Mouse (Mus musculus): ENCODE data around the gene Cd101. TPM values are rescaled to one million over a fixed set of nuclear protein-coding genes. Genes with fewer than 3 reads are reported as not detected.
A peak's percentile ranks its signal among the peaks of the same experiment; 100 is the strongest.

Cd101 gene
- polyA plus RNA-seq, 1 experiment from 2014 or later: not detected

DNA sequence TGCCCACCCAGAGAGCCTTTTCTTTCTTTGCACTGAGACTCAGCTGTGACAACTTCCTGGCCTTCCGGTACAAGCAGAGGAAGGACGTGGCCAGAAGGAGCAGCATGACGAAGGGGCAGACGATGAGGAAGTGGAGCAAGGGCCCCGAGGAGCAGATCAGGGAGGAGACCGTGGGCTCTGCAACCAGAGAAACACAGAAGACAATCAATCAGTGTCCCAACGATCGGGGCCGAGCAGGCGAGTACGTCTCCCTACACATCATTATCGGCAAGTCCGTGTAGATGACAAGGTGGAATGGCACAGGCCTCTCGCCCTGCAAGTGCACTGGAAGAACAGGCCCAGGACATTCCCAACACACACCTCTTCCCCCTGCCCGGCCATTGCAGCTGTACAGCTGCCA is 35.6 kb downstream of the Cd101 start:
- Histone ChIP-seq H3K36me3 (replicated peaks) (no peaks in the 10 kb centered on the region), H3K27me3 (ENCODE audit: poor library complexity, severe bottlenecking) (no peaks in the 10 kb centered on the region), H3K4me3 (no peak overlapping the region), H3K9me3 (no peaks in the 10 kb centered on the region), H3K4me1 (peaks cover 29% of the 10 kb centered on the region), H3K27ac (no peak overlapping the region)
- WGBS: 83% methylated on average over 15 of the region's 15 CpGs
- DNase-seq (ENCODE audit: extremely low spot score, low spot score): no peak

GRCm38 (mm10) chr3:100993158-100993557 is 36.2 kb downstream of the Cd101 start:
- H3K36me3 ChIP-seq (replicated peaks): no peaks in the 10 kb centered on the region
- H3K9me3 ChIP-seq: no peaks in the 10 kb centered on the region
- H3K4me3 ChIP-seq: no peak overlapping the region
- DNase-seq (ENCODE audit: extremely low spot score, low spot score): no peak
- WGBS: 89% methylated on average over 7 of the region's 7 CpGs
- H3K27ac ChIP-seq: no peak overlapping the region
- H3K4me1 ChIP-seq: peaks cover 29% of the 10 kb centered on the region
- no peaks in the 10 kb centered on the region for H3K27me3 ChIP-seq (ENCODE audit: poor library complexity, severe bottlenecking)

DNA sequence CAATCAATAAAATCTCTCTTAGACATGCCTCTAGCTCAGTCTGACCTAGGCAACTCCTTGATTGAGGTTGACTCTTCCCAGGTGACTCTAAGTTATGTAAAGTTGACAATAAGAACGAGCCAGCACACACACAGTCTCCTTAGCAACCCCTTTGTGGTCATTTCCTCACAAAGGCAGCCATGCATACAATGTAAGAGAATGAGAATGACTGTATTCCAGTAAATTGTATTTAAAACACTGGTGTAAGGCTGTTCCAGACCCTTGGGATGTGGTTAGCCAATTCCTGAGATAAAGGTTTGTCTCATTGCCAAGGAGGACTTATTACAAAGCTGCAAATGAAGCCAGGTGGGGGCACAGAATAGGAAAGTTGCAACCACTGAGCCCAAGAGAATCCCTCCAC is 39.1 kb downstream of the Cd101 start:
- H3K27me3 ChIP-seq (ENCODE audit: poor library complexity, severe bottlenecking): no peaks in the 10 kb centered on the region
- no peaks in the 10 kb centered on the region for H3K9me3 ChIP-seq
- H3K4me1 ChIP-seq: peaks cover 29% of the 10 kb centered on the region
- WGBS: 76% methylated on average over 1 of the region's 1 CpGs
- DNase-seq (ENCODE audit: extremely low spot score, low spot score): no peak
- H3K27ac ChIP-seq: no peak overlapping the region
- H3K36me3 ChIP-seq (replicated peaks): no peaks in the 10 kb centered on the region
- no peak overlapping the region for H3K4me3 ChIP-seq

- H3K9me3 ChIP-seq: no peaks in the 10 kb centered on the region
- 65% methylated on average over 12 of the region's 12 CpGs for WGBS
- H3K36me3 ChIP-seq (replicated peaks): no peaks in the 10 kb centered on the region
- no peaks in the 10 kb centered on the region for H3K27me3 ChIP-seq (ENCODE audit: poor library complexity, severe bottlenecking)
- H3K4me1 ChIP-seq: peaks cover 26% of the 10 kb centered on the region
- H3K27ac ChIP-seq: no peak overlapping the region
- H3K4me3 ChIP-seq: no peak overlapping the region
- no peak for DNase-seq (ENCODE audit: extremely low spot score, low spot score)
Observed at GRCm38 (mm10) chr3:100989417-100989816, 39.9 kb downstream of the Cd101 start.

DNA sequence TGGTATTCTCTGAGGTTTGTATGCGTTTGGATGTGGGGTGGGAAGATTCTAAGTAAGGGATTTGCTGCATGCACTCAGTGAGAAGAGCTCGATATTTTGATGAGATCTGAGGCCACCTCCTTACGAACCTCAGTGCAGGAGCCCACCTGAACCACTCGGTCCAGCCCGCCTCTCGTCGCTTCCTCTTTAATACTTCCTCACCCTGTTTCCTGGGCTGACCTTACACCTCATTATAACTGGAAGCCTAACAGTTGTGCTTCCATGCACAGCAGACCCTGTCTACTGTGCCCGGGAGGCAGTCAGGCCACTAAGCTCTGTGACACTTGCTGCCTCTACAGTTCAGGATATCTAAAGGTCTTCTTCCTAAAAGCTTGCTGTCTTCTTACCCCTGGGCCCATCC is 50.1 kb downstream of the Cd101 start:
- no peaks in the 10 kb centered on the region for H3K9me3 ChIP-seq
- DNase-seq (ENCODE audit: extremely low spot score, low spot score): no peak
- H3K4me1 ChIP-seq: peaks cover 34% of the 10 kb centered on the region
- no peaks in the 10 kb centered on the region for H3K36me3 ChIP-seq (replicated peaks)
- no peak overlapping the region for H3K4me3 ChIP-seq
- H3K27ac ChIP-seq: no peak overlapping the region
- WGBS: 84% methylated on average over 8 of the region's 8 CpGs
- H3K27me3 ChIP-seq (ENCODE audit: poor library complexity, severe bottlenecking): peaks cover 19% of the 10 kb centered on the region; the same call in 1 of the 2 replicates

DNA sequence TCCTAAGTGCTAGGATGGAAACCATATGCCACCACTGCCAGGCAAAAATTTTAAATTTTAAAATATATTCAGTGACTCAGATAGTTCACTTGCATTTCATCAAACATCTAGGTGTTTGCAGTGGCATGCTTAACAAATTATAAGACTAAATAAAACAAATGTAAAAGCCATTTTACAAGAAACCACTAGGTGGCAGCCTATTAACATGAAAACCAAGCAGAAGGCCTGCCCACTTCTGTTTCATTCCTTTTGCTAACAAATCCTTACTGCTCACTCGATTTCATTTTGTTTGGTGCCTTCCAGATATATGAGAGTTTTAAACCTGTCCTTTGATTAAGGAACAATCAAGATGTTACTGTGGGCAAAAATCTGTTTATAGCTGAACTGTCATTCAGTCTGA is 55.5 kb downstream of the Cd101 start:
- Histone ChIP-seq H3K27me3 (ENCODE audit: poor library complexity, severe bottlenecking) (0 out of 2 replicates have a peak, but pooled peaks cover 6% of the 10 kb centered on the region), H3K9me3 (no peaks in the 10 kb centered on the region), H3K4me1 (peaks cover 18% of the 10 kb centered on the region), H3K27ac (no peak overlapping the region), H3K36me3 (replicated peaks) (no peaks in the 10 kb centered on the region), H3K4me3 (no peak overlapping the region)
- no peak for DNase-seq (ENCODE audit: extremely low spot score, low spot score)
- WGBS: 7% methylated on average over 1 of the region's 1 CpGs

- WGBS: under 1% methylated on average over 40 of the region's 40 CpGs
Observed at GRCm38 (mm10) chr3:100969176-100969917, 60.0 kb downstream of the Cd101 start, which contains the start of gene Ttf2. Gene Ttf2, minus strand, starts transcription at chr3:100969663.

GRCm38 (mm10) chr3:100963849-100964542 is 65.4 kb downstream of the Cd101 start:
- H3K9me3 ChIP-seq: no peaks in the 10 kb centered on the region
- H3K27ac ChIP-seq: no peak overlapping the region
- WGBS: 84% methylated on average over 14 of the region's 14 CpGs
- H3K4me3 ChIP-seq: no peak overlapping the region
- peaks cover 5% of the 10 kb centered on the region for H3K4me1 ChIP-seq
- peaks cover 75% of the 10 kb centered on the region for H3K36me3 ChIP-seq (replicated peaks)
- no peaks in the 10 kb centered on the region for H3K27me3 ChIP-seq (ENCODE audit: poor library complexity, severe bottlenecking)
- no peak for DNase-seq (ENCODE audit: extremely low spot score, low spot score)

More at GRCm38 (mm10) chr3:100969176-100969917, 60.0 kb downstream of the Cd101 start, which contains the start of gene Ttf2:
- H3K36me3 ChIP-seq (replicated peaks): peaks cover 23% of the 10 kb centered on the region
- DNase-seq (ENCODE audit: extremely low spot score, low spot score): peak; percentile 94
- peaks cover 13% of the 10 kb centered on the region for H3K4me1 ChIP-seq
- no peaks in the 10 kb centered on the region for H3K9me3 ChIP-seq
- peak within 1 kb of the TSS; percentile 91 for H3K27ac ChIP-seq
- H3K4me3 ChIP-seq: peak within 1 kb of the TSS; percentile 66
- no peaks in the 10 kb centered on the region for H3K27me3 ChIP-seq (ENCODE audit: poor library complexity, severe bottlenecking)

- Histone ChIP-seq H3K4me1 (no peaks in the 10 kb centered on the region), H3K4me3 (no peak overlapping the region), H3K9me3 (no peaks in the 10 kb centered on the region), H3K36me3 (replicated peaks) (peaks cover 90% of the 10 kb centered on the region), H3K27me3 (ENCODE audit: poor library complexity, severe bottlenecking) (no peaks in the 10 kb centered on the region), H3K27ac (no peak overlapping the region)
- no peak for DNase-seq (ENCODE audit: extremely low spot score, low spot score)
- 87% methylated on average over 7 of the region's 7 CpGs for WGBS
Observed at GRCm38 (mm10) chr3:100961501-100961900, 67.9 kb downstream of the Cd101 start.

GRCm38 (mm10) chr3:100961007-100961406 is 68.3 kb downstream of the Cd101 start:
- Histone ChIP-seq H3K27me3 (ENCODE audit: poor library complexity, severe bottlenecking) (no peaks in the 10 kb centered on the region), H3K36me3 (replicated peaks) (peaks cover 94% of the 10 kb centered on the region), H3K9me3 (no peaks in the 10 kb centered on the region), H3K4me3 (no peak overlapping the region), H3K4me1 (no peaks in the 10 kb centered on the region), H3K27ac (no peak overlapping the region)
- 88% methylated on average over 5 of the region's 5 CpGs for WGBS
- DNase-seq (ENCODE audit: extremely low spot score, low spot score): no peak

DNA sequence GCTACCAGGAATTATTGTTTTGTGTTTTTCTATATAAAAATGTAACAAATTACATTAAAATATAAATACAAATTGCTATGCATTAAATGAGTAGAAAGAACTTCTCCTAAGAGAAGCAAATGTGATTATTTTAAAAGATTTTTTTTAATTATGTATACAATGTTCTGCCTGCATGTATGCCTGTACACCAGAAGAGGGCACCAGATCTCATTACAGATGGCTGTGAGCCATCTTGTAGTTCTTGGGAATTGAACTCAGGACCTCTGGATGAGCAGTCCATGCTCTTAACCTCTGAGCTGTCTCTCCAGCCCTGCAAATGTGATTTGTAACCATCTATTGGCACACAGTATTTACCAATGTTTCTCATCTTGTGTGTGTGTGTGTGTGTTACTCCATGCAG is 74.7 kb downstream of the Cd101 start:
- H3K4me3 ChIP-seq: no peak overlapping the region
- peaks cover 99% of the 10 kb centered on the region for H3K36me3 ChIP-seq (replicated peaks)

DNA sequence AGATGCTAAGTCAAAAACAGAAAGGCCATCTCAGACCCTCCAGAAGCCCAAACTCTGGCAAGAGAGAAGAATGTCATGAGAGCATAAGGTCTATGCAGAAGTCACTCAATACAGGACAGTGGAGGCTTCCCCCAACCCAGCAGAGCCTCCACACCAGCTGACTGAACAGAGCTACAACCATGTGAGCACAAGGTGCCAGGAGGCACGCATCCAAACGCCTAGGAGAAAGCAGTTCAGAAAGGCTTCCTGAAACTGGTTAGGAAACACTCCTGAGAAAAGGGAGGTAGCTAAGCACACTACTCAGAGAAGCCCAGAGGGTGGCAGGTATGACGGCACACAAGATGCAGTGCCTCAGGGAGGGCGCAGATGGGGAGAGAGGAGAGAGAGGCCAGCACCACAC is 77.8 kb downstream of the Cd101 start:
- WGBS: 93% methylated on average over 4 of the region's 4 CpGs
- Histone ChIP-seq H3K27me3 (ENCODE audit: poor library complexity, severe bottlenecking) (no peaks in the 10 kb centered on the region), H3K27ac (no peak overlapping the region), H3K36me3 (replicated peaks) (peaks cover 99% of the 10 kb centered on the region), H3K9me3 (no peaks in the 10 kb centered on the region), H3K4me1 (no peaks in the 10 kb centered on the region), H3K4me3 (no peak overlapping the region)
- no peak for DNase-seq (ENCODE audit: extremely low spot score, low spot score)

More for the DNA sequence above, 74.7 kb downstream of the Cd101 start:
- H3K27ac ChIP-seq: no peak overlapping the region
- H3K4me1 ChIP-seq: no peaks in the 10 kb centered on the region
- H3K27me3 ChIP-seq (ENCODE audit: poor library complexity, severe bottlenecking): no peaks in the 10 kb centered on the region
- H3K9me3 ChIP-seq: no peaks in the 10 kb centered on the region
- DNase-seq (ENCODE audit: extremely low spot score, low spot score): no peak

DNA sequence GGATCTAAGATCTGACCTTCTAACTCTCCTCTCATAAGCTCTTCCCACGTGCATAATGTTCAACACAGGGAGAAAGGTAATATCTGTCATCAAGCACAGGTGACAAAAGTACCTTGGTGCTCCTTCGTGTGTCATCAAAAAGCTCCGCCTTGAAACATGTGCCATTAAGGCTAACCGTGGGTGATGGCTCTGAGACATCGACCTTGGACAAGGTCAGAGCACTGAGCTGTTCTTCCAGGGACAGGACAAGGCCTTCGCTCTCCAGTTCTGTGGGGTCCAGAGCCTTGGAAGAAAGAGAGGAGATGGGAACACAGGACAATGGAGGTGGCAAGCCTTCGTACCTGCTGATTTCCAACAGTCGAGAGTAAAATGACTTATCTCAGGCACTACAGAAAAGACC is 82.1 kb downstream of the Cd101 start:
- no peak overlapping the region for H3K4me3 ChIP-seq
- peaks cover 100% of the 10 kb centered on the region for H3K36me3 ChIP-seq (replicated peaks)
- H3K27ac ChIP-seq: no peak overlapping the region
- no peaks in the 10 kb centered on the region for H3K27me3 ChIP-seq (ENCODE audit: poor library complexity, severe bottlenecking)
- no peaks in the 10 kb centered on the region for H3K4me1 ChIP-seq
- WGBS: 94% methylated on average over 8 of the region's 8 CpGs
- no peak for DNase-seq (ENCODE audit: extremely low spot score, low spot score)
- H3K9me3 ChIP-seq: no peaks in the 10 kb centered on the region

Data from forebrain, embryonic 10.5 days (tissue).